Mouse (Mus musculus) hindbrain, embryonic 12.5 days (tissue): ENCODE measurements around the gene Zswim8. TPM values are rescaled to one million over a fixed set of nuclear protein-coding genes. Genes with fewer than 3 reads are reported as not detected.

ENCODE experiments used
- ATAC-seq: fragments of 200-750 bp; cut with Nextera tagmentation; 2 replicates; pipeline ENCODE4 v1.8.0; 2017; ENCODE audit warnings: moderate TSS enrichment; ENCODE audit not compliant: low FRiP score
- H3K27ac ChIP-seq: fragments of 300-500 bp; sonication (generic); 2 replicates; pipeline ENCODE4 v1.5.1; 2016; ENCODE audit warnings: mild to moderate bottlenecking
- H3K27me3 ChIP-seq: fragments of 300-500 bp; sonication (generic); 2 replicates; pipeline ENCODE4 v1.6.1; 2016; ENCODE audit warnings: mild to moderate bottlenecking
- H3K36me3 ChIP-seq: fragments of 300-500 bp; sonication (generic); 2 replicates; pipeline ENCODE4 v1.6.1; 2016; ENCODE audit warnings: mild to moderate bottlenecking
- H3K4me1 ChIP-seq: fragments of 300-500 bp; sonication (generic); 2 replicates; pipeline ENCODE4 v1.6.1; 2016
- H3K4me2 ChIP-seq: fragments of 300-500 bp; sonication (generic); replicated peaks from 2 replicates; pipeline ENCODE4 v1.6.1; 2016; ENCODE audit warnings: mild to moderate bottlenecking
- H3K4me3 ChIP-seq: fragments of 300-500 bp; sonication (generic); 2 replicates; pipeline ENCODE4 v1.5.1; 2016; ENCODE audit warnings: mild to moderate bottlenecking
- H3K9ac ChIP-seq: fragments of 300-500 bp; sonication (generic); 2 replicates; pipeline ENCODE4 v1.6.1; 2016; ENCODE audit warnings: mild to moderate bottlenecking, moderate library complexity
- H3K9me3 ChIP-seq: fragments of 300-500 bp; sonication (generic); replicated peaks from 2 replicates; pipeline ENCODE4 v1.6.1; 2016; ENCODE audit warnings: mild to moderate bottlenecking
- WGBS: fragments of 180-500 bp; shearing (Covaris S2); methylation state at CpG from one replicate; pipeline ENCODE4 v1.1.7; 2016; 5-methylcytosine and 5-hydroxymethylcytosine counted together
- polyA plus RNA-seq: library from polyadenylated mRNA; unstranded; fragments of >200 nt; fragmentation: Nextera tagmentation; extraction: Ambion mirVana; gene quantifications from 2 replicates; pipeline ENCODE4 v1.2.1, GENCODE M21; 2016

Zswim8 gene
- polyA plus RNA-seq: 53.8 and 60.1 TPM in 2 replicates

- peak within 1 kb of the TSS; percentile 72 for H3K4me2 ChIP-seq
- WGBS: under 1% methylated on average over 70 of the region's 80 CpGs
- H3K9me3 ChIP-seq: no peaks in the 10 kb centered on the region
- H3K27me3 ChIP-seq: no peaks in the 10 kb centered on the region
- peaks cover 19% of the 10 kb centered on the region for H3K4me1 ChIP-seq
- H3K4me3 ChIP-seq: peak within 1 kb of the TSS; percentile 99
- peak within 1 kb of the TSS; percentile 99 for H3K9ac ChIP-seq
- peak within 1 kb of the TSS; percentile 88 for H3K27ac ChIP-seq
- H3K36me3 ChIP-seq: peaks cover 34% of the 10 kb centered on the region
- peak; percentile 94 for ATAC-seq
Measured at GRCm38 (mm10) chr14:20707201-20708190, at the start of gene Zswim8. Gene Zswim8, plus strand, starts transcription at chr14:20707552.

DNA sequence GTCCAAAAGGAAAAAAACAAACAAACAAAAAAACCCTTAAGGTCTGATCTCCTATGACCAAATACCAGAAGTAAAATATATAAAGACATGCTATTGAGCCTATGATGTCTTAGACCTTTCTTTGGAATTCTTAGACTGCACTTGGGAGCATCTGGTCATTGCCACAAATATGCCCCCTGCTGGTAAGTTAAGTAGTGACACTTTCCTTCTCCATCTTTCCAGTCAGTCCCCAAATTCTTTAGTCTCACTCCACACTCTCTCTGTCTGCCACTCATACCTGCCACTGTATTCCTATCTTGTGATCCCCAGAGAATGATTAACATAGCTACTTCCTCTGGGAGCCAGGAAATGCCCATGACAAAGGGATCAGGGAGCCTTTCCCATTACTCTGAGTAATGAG is 49.0 kb upstream of the Zswim8 start:
- Histone ChIP-seq H3K27ac (no peak overlapping the region), H3K9ac (no peak overlapping the region), H3K4me2 (no peak overlapping the region), H3K36me3 (no peaks in the 10 kb centered on the region), H3K4me1 (peaks cover 10% of the 10 kb centered on the region; the same call in 1 of the 2 replicates), H3K4me3 (no peak overlapping the region), H3K27me3 (peaks cover 12% of the 10 kb centered on the region), H3K9me3 (no peaks in the 10 kb centered on the region)
- ATAC-seq: no peak

GRCm38 (mm10) chr14:20658902-20659301 is 48.5 kb upstream of the Zswim8 start:
- Histone ChIP-seq H3K27ac (no peak overlapping the region), H3K4me3 (no peak overlapping the region), H3K9ac (no peak overlapping the region), H3K9me3 (no peaks in the 10 kb centered on the region), H3K27me3 (peaks cover 15% of the 10 kb centered on the region), H3K36me3 (no peaks in the 10 kb centered on the region), H3K4me1 (peaks cover 10% of the 10 kb centered on the region; the same call in 1 of the 2 replicates), H3K4me2 (no peak overlapping the region)
- no peak for ATAC-seq
- WGBS: 84% methylated on average over 6 of the region's 6 CpGs

DNA sequence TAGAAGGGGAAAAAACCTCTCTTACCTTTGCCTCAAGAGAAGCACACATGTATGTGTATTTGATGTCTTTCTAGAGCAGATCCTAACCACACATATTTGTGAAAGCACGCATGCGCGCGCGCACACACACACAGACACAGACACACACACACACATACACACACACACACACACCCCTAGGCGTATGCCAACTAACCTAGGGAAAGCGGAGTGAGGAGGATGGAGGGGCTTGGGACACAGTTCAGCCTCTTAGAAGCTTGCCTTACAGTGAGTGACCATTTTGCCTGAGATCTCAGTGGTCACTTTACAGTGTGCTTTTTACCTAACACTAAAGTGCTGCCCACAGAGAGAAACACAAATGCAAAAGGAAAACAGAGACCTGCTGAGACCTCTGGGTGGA is 47.7 kb upstream of the Zswim8 start:
- no peak overlapping the region for H3K4me3 ChIP-seq
- 96% methylated on average over 7 of the region's 7 CpGs for WGBS

DNA sequence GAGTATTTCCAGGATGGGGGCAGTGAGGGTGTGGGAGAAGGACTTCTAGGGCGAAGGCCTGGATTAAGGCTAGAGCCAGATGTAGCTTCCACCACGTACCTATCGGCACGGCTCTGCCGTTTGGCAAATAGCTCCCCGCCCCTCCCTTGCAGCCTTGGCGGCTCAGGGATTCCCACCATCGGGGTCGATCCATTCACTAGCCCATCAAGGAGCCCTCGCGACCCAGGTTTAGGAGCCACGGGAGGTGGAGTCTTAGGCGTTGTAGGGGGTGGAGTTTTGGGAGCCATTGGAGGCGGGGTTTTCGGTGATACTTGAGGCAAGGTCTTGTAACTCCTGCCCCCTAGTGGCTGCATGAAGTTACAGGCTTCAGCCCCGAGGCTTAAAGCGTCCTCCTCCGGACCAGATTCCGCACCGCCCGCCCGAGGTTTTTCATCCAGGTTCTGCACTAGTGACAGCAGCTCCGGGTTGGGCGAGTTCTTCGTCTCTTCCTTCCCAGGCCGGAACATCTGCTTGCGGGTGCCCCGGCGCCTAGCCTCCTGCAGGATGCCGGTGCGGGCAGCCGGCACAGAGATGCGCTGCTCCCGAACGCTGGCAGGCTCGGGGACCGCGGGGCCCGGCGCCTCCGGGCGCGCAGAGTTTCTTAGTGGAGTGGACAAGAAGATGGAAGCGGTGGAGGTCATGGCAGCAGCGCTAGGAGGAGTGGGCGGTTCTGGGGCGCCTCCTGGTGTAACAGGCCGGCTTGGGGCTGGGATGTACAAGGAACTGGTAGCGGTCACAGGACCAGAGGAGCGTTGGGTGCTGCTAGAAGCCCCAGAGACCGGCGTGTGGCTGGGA is 46.3 kb upstream of the Zswim8 start:
- Histone ChIP-seq H3K9me3 (no peaks in the 10 kb centered on the region), H3K27ac (peak overlapping the region; percentile 85), H3K4me3 (peak overlapping the region; percentile 59), H3K36me3 (no peaks in the 10 kb centered on the region), H3K4me2 (peak overlapping the region; percentile 87), H3K27me3 (peaks cover 23% of the 10 kb centered on the region), H3K4me1 (peaks cover 12% of the 10 kb centered on the region; the same call in 1 of the 2 replicates), H3K9ac (peak overlapping the region; percentile 73)
- 2% methylated on average over 52 of the region's 52 CpGs for WGBS
- peak; percentile 86 for ATAC-seq

More for the DNA sequence above, 47.7 kb upstream of the Zswim8 start:
- Histone ChIP-seq H3K9me3 (no peaks in the 10 kb centered on the region), H3K27ac (no peak overlapping the region), H3K4me1 (peaks cover 12% of the 10 kb centered on the region; the same call in 1 of the 2 replicates), H3K4me2 (no peak overlapping the region), H3K9ac (no peak overlapping the region), H3K27me3 (peaks cover 15% of the 10 kb centered on the region), H3K36me3 (no peaks in the 10 kb centered on the region)
- ATAC-seq: no peak

DNA sequence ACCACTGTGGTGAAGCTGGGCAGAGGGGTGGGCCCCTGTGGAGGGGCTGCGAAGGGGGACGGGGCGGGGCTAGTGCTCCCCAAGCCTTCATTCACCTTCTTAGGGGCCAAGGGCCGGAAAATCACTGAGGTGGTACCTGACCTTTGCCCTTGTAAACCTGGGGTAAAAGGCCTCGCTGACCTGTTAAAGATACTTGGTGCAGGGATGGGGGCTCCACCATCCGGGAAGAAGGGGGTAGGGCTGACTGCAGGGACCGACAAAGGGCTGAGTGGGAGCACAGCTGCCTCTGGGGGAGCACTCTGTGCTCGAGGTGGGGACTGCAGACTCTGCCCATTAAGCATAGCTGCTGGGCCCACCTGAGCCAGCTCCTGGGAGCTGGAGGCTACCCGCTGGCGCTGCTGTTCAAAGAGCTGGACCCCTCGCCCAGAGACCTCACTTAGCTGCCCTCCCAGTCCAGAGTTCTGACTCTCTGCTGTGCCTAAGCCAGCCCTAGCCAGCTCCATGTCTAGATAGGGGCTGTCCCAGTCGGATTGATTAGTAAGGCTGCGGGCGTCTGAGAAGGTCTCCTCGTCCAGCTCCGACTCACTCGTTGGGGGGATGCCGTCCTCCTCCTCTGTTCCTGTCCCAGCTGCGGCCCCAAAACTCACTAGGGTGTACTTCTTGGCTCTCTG is 45.6 kb upstream of the Zswim8 start:
- H3K27me3 ChIP-seq: peaks cover 27% of the 10 kb centered on the region
- H3K36me3 ChIP-seq: no peaks in the 10 kb centered on the region
- H3K4me3 ChIP-seq: peak overlapping the region; percentile 59
- peaks cover 12% of the 10 kb centered on the region; the same call in 1 of the 2 replicates for H3K4me1 ChIP-seq
- peak overlapping the region; percentile 87 for H3K4me2 ChIP-seq
- H3K9me3 ChIP-seq: no peaks in the 10 kb centered on the region
- WGBS: 9% methylated on average over 19 of the region's 19 CpGs
- peak; percentile 61 for ATAC-seq
- H3K27ac ChIP-seq: peak overlapping the region; percentile 85
- H3K9ac ChIP-seq: peak overlapping the region; percentile 73

GRCm38 (mm10) chr14:20662740-20663139 is 44.6 kb upstream of the Zswim8 start:
- Histone ChIP-seq H3K4me3 (no peak overlapping the region), H3K36me3 (no peaks in the 10 kb centered on the region), H3K4me2 (no peak overlapping the region), H3K27ac (no peak overlapping the region), H3K9ac (no peak overlapping the region), H3K9me3 (no peaks in the 10 kb centered on the region), H3K27me3 (peaks cover 30% of the 10 kb centered on the region), H3K4me1 (peaks cover 12% of the 10 kb centered on the region; the same call in 1 of the 2 replicates)
- ATAC-seq: no peak
- WGBS: 86% methylated on average over 3 of the region's 3 CpGs

DNA sequence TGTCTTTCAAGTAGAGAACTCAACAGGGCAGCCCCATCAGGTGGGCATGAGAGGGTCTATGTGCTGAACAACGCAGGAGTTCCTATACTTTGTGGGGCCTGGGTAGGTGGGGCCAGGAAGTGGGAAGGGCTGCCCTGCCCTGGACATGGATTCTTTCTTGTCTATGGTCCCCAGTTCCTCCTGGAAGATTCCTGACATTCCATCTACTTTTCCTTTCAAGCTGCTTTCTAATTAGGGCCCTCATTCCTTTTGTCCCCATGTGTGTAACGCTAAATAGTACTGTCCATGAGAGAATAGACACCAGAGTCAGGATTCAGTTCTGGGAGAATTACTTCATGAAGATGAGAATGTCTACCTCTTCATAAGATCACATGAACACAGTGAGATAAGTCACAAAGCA is 43.8 kb upstream of the Zswim8 start:
- ATAC-seq: no peak
- no peak overlapping the region for H3K27ac ChIP-seq

GRCm38 (mm10) chr14:20664436-20664835 is 42.9 kb upstream of the Zswim8 start:
- no peaks in the 10 kb centered on the region for H3K36me3 ChIP-seq
- peaks cover 45% of the 10 kb centered on the region for H3K27me3 ChIP-seq
- no peaks in the 10 kb centered on the region for H3K9me3 ChIP-seq
- H3K4me2 ChIP-seq: no peak overlapping the region
- H3K27ac ChIP-seq: no peak overlapping the region
- no peak for ATAC-seq
- H3K4me3 ChIP-seq: no peak overlapping the region
- H3K9ac ChIP-seq: no peak overlapping the region
- peaks cover 12% of the 10 kb centered on the region; the same call in 1 of the 2 replicates for H3K4me1 ChIP-seq
- 57% methylated on average over 3 of the region's 3 CpGs for WGBS

More for the DNA sequence above, 43.8 kb upstream of the Zswim8 start:
- peaks cover 12% of the 10 kb centered on the region; the same call in 1 of the 2 replicates for H3K4me1 ChIP-seq
- no peaks in the 10 kb centered on the region for H3K9me3 ChIP-seq
- H3K4me3 ChIP-seq: no peak overlapping the region
- H3K4me2 ChIP-seq: no peak overlapping the region
- 66% methylated on average over 2 of the region's 2 CpGs for WGBS
- H3K36me3 ChIP-seq: no peaks in the 10 kb centered on the region
- H3K9ac ChIP-seq: no peak overlapping the region
- H3K27me3 ChIP-seq: peaks cover 39% of the 10 kb centered on the region

GRCm38 (mm10) chr14:20667469-20667868 is 39.9 kb upstream of the Zswim8 start:
- no peak for ATAC-seq
- Histone ChIP-seq H3K9me3 (no peaks in the 10 kb centered on the region), H3K36me3 (no peaks in the 10 kb centered on the region), H3K4me3 (no peak overlapping the region), H3K27me3 (peaks cover 43% of the 10 kb centered on the region), H3K4me1 (peaks cover 2% of the 10 kb centered on the region; the same call in 1 of the 2 replicates), H3K4me2 (no peak overlapping the region), H3K27ac (no peak overlapping the region), H3K9ac (no peak overlapping the region)
- WGBS: 64% methylated on average over 1 of the region's 1 CpGs

- Histone ChIP-seq H3K4me2 (no peak within 1 kb of the TSS), H3K27me3 (peaks cover 35% of the 10 kb centered on the region), H3K9ac (no peak within 1 kb of the TSS), H3K9me3 (no peaks in the 10 kb centered on the region), H3K4me3 (no peak within 1 kb of the TSS), H3K36me3 (no peaks in the 10 kb centered on the region), H3K27ac (no peak within 1 kb of the TSS), H3K4me1 (peaks cover 2% of the 10 kb centered on the region; the same call in 1 of the 2 replicates)
- no peak for ATAC-seq
- WGBS: 84% methylated on average over 8 of the region's 8 CpGs
Measured at GRCm38 (mm10) chr14:20668154-20668810, 39.1 kb upstream of the Zswim8 start, which contains the start of gene Synpo2l. Gene Synpo2l, minus strand, starts transcription at chr14:20668354.
